In the genomic region with DNA sequence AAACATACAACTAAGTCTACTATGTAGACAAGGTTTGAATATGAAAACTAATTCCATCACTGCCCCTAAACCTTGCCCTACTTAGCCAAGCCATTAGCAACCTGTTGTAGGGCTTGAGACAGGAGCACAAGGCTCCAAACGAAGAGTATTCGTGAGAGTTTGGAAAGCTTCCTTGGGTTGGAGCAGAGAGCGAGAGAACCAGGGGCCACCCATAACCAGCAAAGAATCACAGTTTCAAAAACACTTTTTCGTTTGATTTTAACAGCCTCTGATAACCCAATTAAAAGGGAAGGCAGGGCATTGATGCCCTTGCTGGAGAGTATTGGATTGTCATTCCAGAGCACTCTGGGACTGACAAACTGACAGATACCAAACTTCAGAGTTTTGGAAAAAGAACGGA, we compare ENCODE assay signal across 8 mouse cellular contexts. TPM values are rescaled to one million over a fixed set of nuclear protein-coding genes. Genes with fewer than 3 reads are reported as not detected.
DNase-seq lines count a peak whose midpoint lies in the region; ATAC-seq and TF ChIP-seq lines count a peak whose summit lies in the region.

No protein-coding gene starts in this region.

- no peak for DNase-seq in heart, adult 2 months
- no peak for DNase-seq in heart, adult 18-20 months
- no peak for DNase-seq in forebrain, postnatal 0 days
- no peak for DNase-seq in liver, embryonic 14.5 days (ENCODE audit: low read depth in 3 of 3, low spot score in 3 of 3)
- no peak for DNase-seq in cerebellum, postnatal 14 days
- DNase-seq in thymus, postnatal 25 days: no peak
- DNase-seq in adrenal gland, postnatal 14 days: no peak

- TF ChIP-seq POLR2A in heart, adult 2 months (IDR thresholded peaks at IDR 0.05; ENCODE audit: insufficient read depth, low read depth, low read length): no peak

- H3K27me3 ChIP-seq in heart, adult 2 months (ENCODE audit: control insufficient read depth, insufficient read depth, low read length): no peaks in the 10 kb centered on the region; the same call in 1 of the 2 replicates
- peaks cover 54% of the 10 kb centered on the region for H3K27me3 ChIP-seq in E14TG2a.4 (ENCODE audit: insufficient read depth, low read length)
- H3K27me3 ChIP-seq in forebrain, postnatal 0 days (ENCODE audit: insufficient read depth, low read length): no peaks in the 10 kb centered on the region
- H3K27me3 ChIP-seq in liver, embryonic 14.5 days (ENCODE audit: control insufficient read depth, insufficient read depth, low read length): peaks cover 26% of the 10 kb centered on the region

- H3K79me2 ChIP-seq in heart, adult 2 months (replicated peaks; ENCODE audit: control insufficient read depth, insufficient read depth, low read length): no peaks in the 10 kb centered on the region

- H3K9ac ChIP-seq in heart, adult 2 months (ENCODE audit: low read depth, low read length): peak overlapping the region; percentile 99
- H3K9ac ChIP-seq in forebrain, postnatal 0 days: peak overlapping the region; percentile 92
- no peak overlapping the region for H3K9ac ChIP-seq in liver, embryonic 14.5 days (replicated peaks)

- no peaks in the 10 kb centered on the region for H3K9me3 ChIP-seq in E14TG2a.4 (ENCODE audit: low read length)
- no peaks in the 10 kb centered on the region for H3K9me3 ChIP-seq in forebrain, postnatal 0 days (ENCODE audit: low read length)
- H3K9me3 ChIP-seq in liver, embryonic 14.5 days (ENCODE audit: control insufficient read depth, low read length): no peaks in the 10 kb centered on the region

- H3K36me3 ChIP-seq in heart, adult 2 months (ENCODE audit: control insufficient read depth, insufficient read depth, low read length): peaks cover 2% of the 10 kb centered on the region
- no peaks in the 10 kb centered on the region for H3K36me3 ChIP-seq in E14TG2a.4 (ENCODE audit: insufficient read depth, low read length)
- H3K36me3 ChIP-seq in forebrain, postnatal 0 days (ENCODE audit: insufficient read depth): no peaks in the 10 kb centered on the region
- H3K36me3 ChIP-seq in liver, embryonic 14.5 days (replicated peaks; ENCODE audit: control insufficient read depth, insufficient read depth, low read depth): no peaks in the 10 kb centered on the region

- 46% methylated on average over 5 of the region's 5 CpGs for WGBS in heart, adult 2 months
- 22% methylated on average over 5 of the region's 5 CpGs for WGBS in forebrain, postnatal 0 days
- 49% methylated on average over 5 of the region's 5 CpGs for WGBS in liver, embryonic 14.5 days (ENCODE audit: insufficient replicate concordance)

- peaks cover 4% of the 10 kb centered on the region for H3K4me1 ChIP-seq in heart, adult 2 months (ENCODE audit: control insufficient read depth, insufficient read depth, low read length)
- H3K4me1 ChIP-seq in E14TG2a.4 (replicated peaks; ENCODE audit: low read depth, low read length): peaks cover 11% of the 10 kb centered on the region
- H3K4me1 ChIP-seq in forebrain, postnatal 0 days (ENCODE audit: insufficient read depth): peaks cover 9% of the 10 kb centered on the region; the same call in 1 of the 2 replicates
- no peaks in the 10 kb centered on the region; a peak in 1 of 4 replicates for H3K4me1 ChIP-seq in liver, embryonic 14.5 days (replicated peaks; ENCODE audit: control insufficient read depth in 2 of 2, insufficient read depth in 2 of 2, low read length in 1 of 2)

- intact Hi-C loops in heart, adult 2 months (cut with DNase I): no loop called here

- peak overlapping the region; percentile 90 for H3K4me2 ChIP-seq in forebrain, postnatal 0 days (ENCODE audit: low read depth)
- peak overlapping the region; percentile 68 for H3K4me2 ChIP-seq in liver, embryonic 14.5 days (ENCODE audit: low read depth)

- no peak for TF ChIP-seq CTCF in heart, adult 2 months (IDR thresholded peaks at IDR 0.05)
- TF ChIP-seq CTCF in E14TG2a.4 (conservative IDR thresholded peaks at IDR 0.05; ENCODE audit: low read length): no peak
- no peak for TF ChIP-seq CTCF in forebrain, postnatal 0 days (IDR thresholded peaks at IDR 0.05; ENCODE audit: low read depth)
- TF ChIP-seq CTCF in liver, embryonic 14.5 days (IDR thresholded peaks at IDR 0.05; ENCODE audit: low read depth): no peak

- H3K4me3 ChIP-seq in heart, adult 2 months: peak overlapping the region; percentile 77
- H3K4me3 ChIP-seq in E14TG2a.4 (replicated peaks; ENCODE audit: low read length): peak overlapping the region; percentile 90
- H3K4me3 ChIP-seq in forebrain, postnatal 0 days (ENCODE audit: low read depth, low read length): peak overlapping the region; percentile 93
- H3K4me3 ChIP-seq in liver, embryonic 14.5 days (ENCODE audit: insufficient read depth in 1 of 2, low read depth in 2 of 2, low read length in 2 of 2): peak overlapping the region in 1 of 2 experiments; percentile 70; a peak in 2 of 4 replicates

- TF ChIP-seq EP300 in heart, adult 2 months (IDR thresholded peaks at IDR 0.05; ENCODE audit: insufficient read depth, low read depth, low read length): no peak
- no peak for TF ChIP-seq EP300 in liver, embryonic 14.5 days (IDR thresholded peaks at IDR 0.05; ENCODE audit: low read depth)

- peak overlapping the region; percentile 54 for H3K27ac ChIP-seq in heart, adult 2 months
- no peak overlapping the region for H3K27ac ChIP-seq in forebrain, postnatal 0 days (ENCODE audit: low read depth, low read length)
- H3K27ac ChIP-seq in liver, embryonic 14.5 days: no peak overlapping the region

- no peak for ATAC-seq in forebrain, postnatal 0 days
- ATAC-seq in liver, embryonic 14.5 days (ENCODE audit: insufficient read depth): no peak

RNA-seq across cellular contexts. Expression of gene Ago4, which starts 1.0 kb away (rescaled TPM):
- total RNA-seq in heart, adult 2 months (2021): 10 to 100 TPM in 1 of 2 experiments, 1 to 10 TPM in 1; 9.6 to 11.7 TPM
- 2.2 and 4.2 TPM in 2 replicates for polyA plus RNA-seq in heart, adult 2 months (2012; rRNA removed)
- 10 to 100 TPM; 10.2 to 11.5 TPM for total RNA-seq in heart, adult 18-20 months (2021)
- total RNA-seq in forebrain, postnatal 0 days (2014; rRNA removed): 10.1 and 11.6 TPM in 2 replicates
- polyA plus RNA-seq in forebrain, postnatal 0 days (2015; fragmentation: Nextera tagmentation; extraction: Ambion mirVana): 2.3 and 3.1 TPM in 2 replicates
- 0.12 and 0.20 TPM in 2 replicates for polyA plus RNA-seq in liver, embryonic 14.5 days (2012; rRNA removed)
- polyA plus RNA-seq in liver, embryonic 14.5 days (2014; fragmentation: Nextera tagmentation; extraction: Ambion mirVana): 0.17 and 0.21 TPM in 2 replicates
- 4.3 and 5.9 TPM in 2 replicates for total RNA-seq in adrenal gland, postnatal 14 days (2021)

RNA-seq across cellular contexts. Expression of gene Clspn, which starts 24.4 kb away (rescaled TPM):
- total RNA-seq in heart, adult 2 months (2021): under 1 TPM in 1 of 2 experiments, not detected in 1; 0.37 TPM
- polyA plus RNA-seq in heart, adult 2 months (2012; rRNA removed): 0.14 and 0.32 TPM in 2 replicates
- total RNA-seq in heart, adult 18-20 months (2021): under 1 TPM; 0.20 to 0.41 TPM
- 3.5 and 4.2 TPM in 2 replicates for total RNA-seq in forebrain, postnatal 0 days (2014; rRNA removed)
- polyA plus RNA-seq in forebrain, postnatal 0 days (2015; fragmentation: Nextera tagmentation; extraction: Ambion mirVana): 2.3 and 3.0 TPM in 2 replicates
- polyA plus RNA-seq in liver, embryonic 14.5 days (2012; rRNA removed): 10.2 and 25.4 TPM in 2 replicates
- polyA plus RNA-seq in liver, embryonic 14.5 days (2014; fragmentation: Nextera tagmentation; extraction: Ambion mirVana): 38.5 and 47.7 TPM in 2 replicates
- 10.2 and 11.3 TPM in 2 replicates for total RNA-seq in adrenal gland, postnatal 14 days (2021)
